Mouse (Mus musculus) left cerebral cortex, postnatal 36 days (tissue): ENCODE results near the gene Grm8. TPM values are rescaled to one million over a fixed set of nuclear protein-coding genes. Genes with fewer than 3 reads are reported as not detected.
"Not testable (repeated sequence)": the region's sequence is repeated elsewhere in the genome, so short reads cannot be mapped to it uniquely, and the experiment has no call there.

ENCODE experiments used
- DNase-seq, 2 experiments: peaks; one replicate each; pipeline ENCODE4 v3.0.0; 2021 to 2022; ENCODE audit warnings: low spot score in 2 of 2, mixed read lengths in 1 of 2
- intact Hi-C: fragments of 180-260 bp; cut with DNase I; formaldehyde crosslinking; loops from one replicate; pipeline ENCODE4 v1.15.1; 2025
- total RNA-seq, 2 experiments: library from RNA; stranded (reverse); gene quantifications; 2 replicates each; pipeline ENCODE4 v1.2.3; 2021

Grm8 gene
- total RNA-seq, 2 experiments from 2014 or later: 24.5 to 26.3 TPM

DNA sequence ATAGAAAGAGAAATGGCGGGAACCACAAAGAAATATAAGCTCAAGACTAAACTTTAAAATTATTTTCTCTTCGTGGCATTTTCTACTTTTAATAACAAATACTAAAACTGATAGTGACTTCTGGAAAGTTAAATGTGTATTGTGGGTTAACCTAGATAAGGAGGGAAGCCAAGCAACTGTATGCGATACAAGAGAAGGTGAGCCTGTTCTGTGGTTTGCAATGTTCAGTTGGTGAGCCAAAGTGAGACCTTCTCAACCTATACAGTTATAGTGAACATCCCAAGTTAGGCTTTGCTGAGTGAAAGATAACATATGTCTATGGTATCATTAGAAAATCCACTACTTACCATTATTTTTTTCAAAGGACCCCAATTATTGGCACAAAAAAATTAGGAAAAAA is 233.6 kb downstream of the Grm8 start:
- intact Hi-C loops: no loop called here
- DNase-seq: no peak

GRCm38 (mm10) chr6:27895153-27895552 is 239.8 kb downstream of the Grm8 start:
- DNase-seq: no peak
- intact Hi-C loops: no loop called here

GRCm38 (mm10) chr6:27892886-27893285 is 242.1 kb downstream of the Grm8 start:
- intact Hi-C loops: no loop called here
- no peak for DNase-seq

DNA sequence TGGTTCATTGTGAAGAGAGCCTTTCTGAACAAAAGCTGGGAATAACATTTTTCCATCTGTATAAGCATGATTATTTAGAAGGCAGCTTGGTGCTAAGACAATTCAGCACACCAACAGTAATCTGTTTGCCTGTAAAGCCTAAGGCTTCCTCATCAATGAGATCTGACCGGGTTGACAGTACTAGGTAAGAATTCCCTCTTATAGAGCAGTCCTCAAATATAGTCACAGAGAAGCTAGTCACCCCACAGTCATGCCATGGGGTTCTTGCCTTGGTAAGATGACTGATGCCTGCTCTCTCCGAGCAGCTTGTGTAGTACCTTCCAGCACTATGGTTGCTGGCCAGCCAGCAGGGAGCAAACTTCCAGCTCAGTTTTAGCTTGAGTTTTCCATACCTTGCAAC is 246.6 kb downstream of the Grm8 start:
- intact Hi-C loops: no loop called here
- DNase-seq: no peak

GRCm38 (mm10) chr6:27887922-27888321 is 247.1 kb downstream of the Grm8 start:
- intact Hi-C loops: no loop called here
- DNase-seq: no peak

GRCm38 (mm10) chr6:27885786-27886185 is 249.2 kb downstream of the Grm8 start:
- DNase-seq: peak in 1 of 2 experiments; percentile 7
- intact Hi-C loops: no loop called here

DNA sequence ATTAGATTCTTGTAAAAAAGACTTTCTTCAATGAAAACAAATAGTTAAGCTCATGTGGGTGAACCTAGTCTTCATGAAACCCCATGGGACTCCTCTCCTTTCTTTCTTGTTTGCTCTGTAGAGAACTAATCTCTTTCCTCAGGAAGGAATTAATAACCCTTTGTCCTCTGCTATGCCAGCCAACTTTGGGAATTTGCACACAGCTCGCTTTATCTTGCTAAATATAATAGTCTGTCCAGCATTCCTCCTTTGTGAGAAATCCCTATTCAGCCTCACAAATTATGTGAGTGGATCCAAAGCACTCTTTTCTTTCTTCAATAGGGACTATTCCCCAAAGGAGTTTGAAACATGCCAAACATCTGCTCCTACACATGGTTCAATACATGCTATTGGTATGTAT is 285.3 kb downstream of the Grm8 start:
- DNase-seq: no peak
- intact Hi-C loops: no loop called here

GRCm38 (mm10) chr6:27836159-27836558 is 298.8 kb downstream of the Grm8 start:
- intact Hi-C loops: no loop called here
- no peak for DNase-seq

- intact Hi-C loops, DNase-seq: not testable (repeated sequence)
These were observed 315.2 kb downstream of the Grm8 start for GRCm38 (mm10) chr6:27819735-27820134.

- intact Hi-C loops: no loop called here
- DNase-seq: no peak
These were observed 322.2 kb downstream of the Grm8 start for GRCm38 (mm10) chr6:27812789-27813188.

DNA sequence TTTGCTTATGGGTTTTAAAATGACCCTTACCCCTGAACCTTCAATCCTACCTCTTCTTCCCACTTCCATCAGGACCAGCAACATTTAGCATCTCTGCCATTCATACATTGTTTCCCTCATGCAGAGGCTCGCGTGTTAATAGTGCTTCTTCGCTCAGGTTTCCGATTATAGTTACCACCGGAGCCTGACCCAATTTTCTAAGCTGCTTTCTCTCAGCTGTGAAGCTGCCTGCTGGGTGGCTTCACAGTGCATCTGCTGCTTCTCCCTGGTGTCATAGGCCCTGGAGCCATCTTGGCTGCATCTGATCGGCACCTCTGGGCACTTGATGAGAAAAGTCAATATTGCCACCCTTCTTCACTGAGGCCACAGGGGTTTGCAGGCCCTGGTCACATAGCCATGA is 325.0 kb downstream of the Grm8 start:
- intact Hi-C loops: no loop called here
- DNase-seq: peak in 1 of 2 experiments; percentile 18

DNA sequence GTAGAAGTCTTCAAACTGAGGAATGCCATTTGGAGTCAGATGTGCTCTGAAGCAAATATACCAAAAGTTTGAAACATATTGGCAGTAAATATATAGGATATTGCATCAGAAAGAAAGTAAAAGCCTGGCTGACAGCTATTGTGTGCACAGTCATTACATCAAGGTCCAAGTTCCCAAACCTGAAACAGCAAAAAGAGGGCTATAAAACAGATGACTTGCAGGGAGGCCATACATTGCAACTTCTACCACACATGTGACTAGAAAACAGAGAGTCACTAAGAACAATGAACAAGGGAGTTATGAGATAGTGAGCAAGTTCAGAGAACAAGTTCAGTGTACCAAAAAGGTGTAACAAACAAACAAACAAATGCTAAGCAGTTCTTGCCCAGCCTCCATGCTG is 328.2 kb downstream of the Grm8 start:
- intact Hi-C loops: no loop called here
- DNase-seq: no peak

- no peak for DNase-seq
- intact Hi-C loops: no loop called here
These were observed 334.0 kb downstream of the Grm8 start for GRCm38 (mm10) chr6:27800881-27801572.

DNA sequence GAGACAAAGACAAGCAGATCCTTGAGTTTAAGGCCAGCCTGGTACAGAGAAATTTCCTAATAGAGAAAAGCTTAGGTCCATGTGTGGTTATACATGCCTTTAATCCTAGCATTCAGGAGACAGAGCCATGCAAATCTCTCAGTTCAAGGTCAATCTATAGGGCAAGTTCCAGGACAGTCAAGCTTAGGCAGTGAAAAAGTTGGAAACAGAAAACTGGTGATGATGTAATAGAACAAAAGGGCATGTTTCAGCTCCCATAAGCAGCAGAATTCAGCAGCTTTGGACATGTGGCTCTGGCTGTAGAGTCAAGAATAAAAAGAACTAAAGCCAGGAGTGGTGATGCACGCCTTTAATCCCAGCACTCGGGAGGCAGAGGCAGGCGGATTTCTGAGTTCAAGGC is 336.2 kb downstream of the Grm8 start:
- intact Hi-C loops: no loop called here
- no peak for DNase-seq

- no peak for DNase-seq
- intact Hi-C loops: no loop called here
These were observed 345.4 kb downstream of the Grm8 start for GRCm38 (mm10) chr6:27789566-27789965.

DNA sequence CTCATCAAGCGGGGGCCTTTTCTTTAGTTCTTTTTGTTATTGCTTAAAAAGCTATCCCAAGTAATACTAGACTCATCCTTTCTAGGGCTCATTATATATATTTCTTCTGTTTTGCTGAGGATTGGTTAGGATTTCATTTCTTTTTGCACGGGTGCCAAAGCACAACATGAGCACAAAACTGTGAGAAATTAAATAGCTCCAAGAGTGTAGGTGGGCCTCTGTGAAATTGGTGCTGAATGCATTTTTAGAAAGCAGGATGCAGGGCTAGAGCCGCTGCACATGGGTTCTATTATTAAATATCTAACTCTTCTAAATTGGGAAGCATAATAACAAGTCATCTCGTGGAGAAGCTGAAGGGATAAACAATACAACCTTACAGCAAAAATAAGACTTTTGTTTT is 345.8 kb downstream of the Grm8 start:
- intact Hi-C loops: no loop called here
- DNase-seq: peak; percentile 11 to 39

- intact Hi-C loops: no loop called here
- no peak for DNase-seq
These were observed 352.7 kb downstream of the Grm8 start for GRCm38 (mm10) chr6:27782251-27782650.

DNA sequence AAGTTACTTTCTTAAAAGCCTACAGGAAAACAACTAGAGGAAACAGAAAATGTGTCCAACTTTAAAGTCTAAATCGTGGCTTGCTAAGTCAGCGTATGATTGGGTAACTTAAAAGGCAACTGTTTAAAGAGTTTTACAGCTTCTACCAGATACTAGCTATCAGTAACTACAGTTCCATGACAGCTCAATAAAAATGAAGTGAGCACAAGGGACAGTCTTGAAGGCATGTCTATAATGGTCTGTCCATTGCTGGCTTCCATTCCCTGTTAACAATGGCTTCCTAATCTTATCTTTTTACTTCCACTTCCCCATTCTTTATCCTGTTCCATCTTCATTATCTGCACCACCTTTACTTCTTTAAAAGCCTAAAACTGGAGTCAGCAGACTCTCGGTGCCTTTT is 353.6 kb downstream of the Grm8 start:
- intact Hi-C loops: no loop called here
- no peak for DNase-seq

GRCm38 (mm10) chr6:27775646-27776271 is 359.2 kb downstream of the Grm8 start:
- DNase-seq: no peak
- intact Hi-C loops: no loop called here

GRCm38 (mm10) chr6:27762061-27762460 is 372.9 kb downstream of the Grm8 start:
- DNase-seq: peak; percentile 24 to 47

DNA sequence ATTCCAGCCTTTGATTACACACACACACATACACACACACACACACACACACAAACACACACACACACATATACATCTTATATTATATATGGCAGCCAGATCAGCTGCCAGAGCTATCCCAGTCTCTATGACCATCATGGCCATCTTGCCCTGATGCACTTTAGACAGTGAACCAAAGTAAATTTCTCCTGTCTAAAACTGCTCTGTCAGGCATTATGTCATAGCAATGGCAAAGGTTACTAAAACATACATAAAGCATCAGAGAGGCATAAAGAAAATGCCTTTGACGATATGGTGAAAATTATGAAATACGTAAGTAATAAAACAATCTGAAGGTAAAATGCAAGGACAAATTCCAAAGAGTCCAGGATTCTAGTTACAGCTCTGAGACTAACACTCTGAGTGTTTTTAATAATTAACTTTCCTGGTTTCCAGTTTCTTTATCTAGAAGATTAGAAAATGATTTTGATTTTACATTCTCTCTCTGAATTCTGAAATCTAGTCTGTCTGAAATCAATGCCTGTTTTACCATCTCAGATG is 381.6 kb downstream of the Grm8 start:
- DNase-seq: no peak
- intact Hi-C loops: no loop called here

More at GRCm38 (mm10) chr6:27762061-27762460, 372.9 kb downstream of the Grm8 start:
- intact Hi-C loops: no loop called here
